Mouse (Mus musculus) heart, postnatal 0 days (tissue): Measurements from ENCODE around the gene Kifc5b.

Experiments
- CTCF ChIP-seq: IDR thresholded peaks from 2 replicates; pipeline ENCODE4 v1.5.1; 2016; ENCODE audit warnings: antibody characterized with exemption, control low read depth, low read depth
- EP300 ChIP-seq: IDR thresholded peaks from 2 replicates; pipeline ENCODE4 v1.6.1; 2016; ENCODE audit warnings: antibody characterized with exemption, low read depth

DNA sequence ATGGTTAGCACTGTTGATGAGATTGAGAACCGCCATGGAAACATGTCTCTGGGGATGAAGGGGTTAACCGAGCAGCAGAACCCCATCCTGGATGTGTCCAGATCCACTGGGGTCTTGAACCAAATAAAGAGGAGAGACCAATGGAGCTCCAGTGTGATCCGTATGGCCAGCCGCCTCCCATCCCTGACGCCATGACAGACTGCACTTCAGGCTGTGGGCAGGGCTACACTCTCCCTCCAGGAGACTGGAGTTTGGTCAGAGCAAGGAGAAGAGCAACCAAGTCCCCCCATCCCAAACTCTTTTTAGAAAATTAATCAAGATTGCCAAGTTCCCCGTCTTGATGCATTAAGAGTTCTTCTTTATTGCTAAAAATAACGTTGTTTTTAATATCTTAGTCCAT lies 39.0 kb upstream of the Kifc5b start:
- TF ChIP-seq CTCF (no peak), EP300 (no peak)
